Mouse (Mus musculus): ENCODE results near the gene Malrd1.
"Not testable (repeated sequence)": the region's sequence is repeated elsewhere in the genome, so short reads cannot be mapped to it uniquely, and the experiment has no call there.

The Malrd1 gene

GRCm38 (mm10) chr2:16017719-16018118 lies 491.4 kb downstream of the Malrd1 start:
- in situ Hi-C loops (cut with MboI; ENCODE audit: unreplicated experiment in 2 of 2) = not testable (repeated sequence)

GRCm38 (mm10) chr2:16029752-16030151 lies 503.5 kb downstream of the Malrd1 start:
- in situ Hi-C loops (cut with MboI; ENCODE audit: unreplicated experiment in 2 of 2) = loop anchor here in 1 of 2 experiments (25.0 kb wide), 1 partner anchor 967 kb away; the partner anchor contains the start of gene Nsun6

- in situ Hi-C loops (cut with MboI; ENCODE audit: unreplicated experiment in 2 of 2) = loop anchor here in 1 of 2 experiments (25.0 kb wide), 1 partner anchor 969 kb away; the partner anchor contains the start of gene Nsun6
Measured at GRCm38 (mm10) chr2:16031559-16031958, 505.3 kb downstream of the Malrd1 start.

GRCm38 (mm10) chr2:16032804-16033203 lies 506.5 kb downstream of the Malrd1 start:
- in situ Hi-C loops (cut with MboI; ENCODE audit: unreplicated experiment in 2 of 2) = loop anchor here in 1 of 2 experiments (25.0 kb wide), 1 partner anchor 971 kb away; the partner anchor contains the start of gene Nsun6

- in situ Hi-C loops (cut with MboI; ENCODE audit: unreplicated experiment in 2 of 2) = no loop called here
Measured at GRCm38 (mm10) chr2:16110696-16111095, 584.4 kb downstream of the Malrd1 start.

GRCm38 (mm10) chr2:16113333-16113732 lies 587.1 kb downstream of the Malrd1 start:
- in situ Hi-C loops (cut with MboI; ENCODE audit: unreplicated experiment in 2 of 2) = no loop called here

- in situ Hi-C loops (cut with MboI; ENCODE audit: unreplicated experiment in 2 of 2) = no loop called here
Measured at GRCm38 (mm10) chr2:16147999-16148398, 621.7 kb downstream of the Malrd1 start.

GRCm38 (mm10) chr2:16152623-16153022 lies 626.3 kb downstream of the Malrd1 start:
- in situ Hi-C loops (cut with MboI; ENCODE audit: unreplicated experiment in 2 of 2) = no loop called here

GRCm38 (mm10) chr2:16163246-16163989 lies 637.1 kb downstream of the Malrd1 start:
- in situ Hi-C loops (cut with MboI; ENCODE audit: unreplicated experiment in 2 of 2) = no loop called here

- in situ Hi-C loops (cut with MboI; ENCODE audit: unreplicated experiment in 2 of 2) = no loop called here
Measured at GRCm38 (mm10) chr2:16168611-16169010, 642.3 kb downstream of the Malrd1 start.

GRCm38 (mm10) chr2:16172086-16172485 lies 645.8 kb downstream of the Malrd1 start:
- in situ Hi-C loops (cut with MboI; ENCODE audit: unreplicated experiment in 2 of 2) = no loop called here

GRCm38 (mm10) chr2:16173355-16173754 lies 647.1 kb downstream of the Malrd1 start:
- in situ Hi-C loops (cut with MboI; ENCODE audit: unreplicated experiment in 2 of 2) = no loop called here

- in situ Hi-C loops (cut with MboI; ENCODE audit: unreplicated experiment in 2 of 2) = no loop called here
Measured at GRCm38 (mm10) chr2:16182140-16182539, 655.9 kb downstream of the Malrd1 start.

GRCm38 (mm10) chr2:16183158-16183557 lies 656.9 kb downstream of the Malrd1 start:
- in situ Hi-C loops (cut with MboI; ENCODE audit: unreplicated experiment in 2 of 2) = no loop called here

GRCm38 (mm10) chr2:16210016-16210415 lies 683.7 kb downstream of the Malrd1 start:
- in situ Hi-C loops (cut with MboI; ENCODE audit: unreplicated experiment in 2 of 2) = no loop called here

GRCm38 (mm10) chr2:16212752-16213151 lies 686.5 kb downstream of the Malrd1 start:
- in situ Hi-C loops (cut with MboI; ENCODE audit: unreplicated experiment in 2 of 2) = no loop called here

GRCm38 (mm10) chr2:16214111-16214510 lies 687.8 kb downstream of the Malrd1 start:
- in situ Hi-C loops (cut with MboI; ENCODE audit: unreplicated experiment in 2 of 2) = no loop called here

- in situ Hi-C loops (cut with MboI; ENCODE audit: unreplicated experiment in 2 of 2) = no loop called here
Measured at GRCm38 (mm10) chr2:16228187-16228832, 702.0 kb downstream of the Malrd1 start.

GRCm38 (mm10) chr2:16240861-16241260 lies 714.6 kb downstream of the Malrd1 start:
- in situ Hi-C loops (cut with MboI; ENCODE audit: unreplicated experiment in 2 of 2) = no loop called here

- in situ Hi-C loops (cut with MboI; ENCODE audit: unreplicated experiment in 2 of 2) = no loop called here
Measured at GRCm38 (mm10) chr2:16243097-16243496, 716.8 kb downstream of the Malrd1 start.

- in situ Hi-C loops (cut with MboI; ENCODE audit: unreplicated experiment in 2 of 2) = no loop called here
Measured at GRCm38 (mm10) chr2:16248861-16249260, 722.6 kb downstream of the Malrd1 start.

- in situ Hi-C loops (cut with MboI; ENCODE audit: unreplicated experiment in 2 of 2) = no loop called here
Measured at GRCm38 (mm10) chr2:16252274-16252673, 726.0 kb downstream of the Malrd1 start.

Measured in v-Abl transformed pro-B cells (cell line).